Mouse (Mus musculus) heart, postnatal 36 days (tissue): ENCODE measurements around the gene Narfl. TPM values are rescaled to one million over a fixed set of nuclear protein-coding genes. Genes with fewer than 3 reads are reported as not detected.
"Not testable (repeated sequence)": the region's sequence is repeated elsewhere in the genome, so short reads cannot be mapped to it uniquely, and the experiment has no call there.

ENCODE experiments used
- DNase-seq, 2 experiments: peaks; one replicate each; pipeline ENCODE4 v3.0.0; 2021 to 2022
- intact Hi-C: fragments of 180-260 bp; cut with DNase I; formaldehyde crosslinking; loops from one replicate; pipeline ENCODE4 v1.15.1; 2025
- total RNA-seq, 2 experiments: library from RNA; stranded (reverse); gene quantifications; 2 replicates each; pipeline ENCODE4 v1.2.3; 2021

The Narfl gene
- total RNA-seq = 10 to 100 TPM; 40.9 to 44.8 TPM

DNA sequence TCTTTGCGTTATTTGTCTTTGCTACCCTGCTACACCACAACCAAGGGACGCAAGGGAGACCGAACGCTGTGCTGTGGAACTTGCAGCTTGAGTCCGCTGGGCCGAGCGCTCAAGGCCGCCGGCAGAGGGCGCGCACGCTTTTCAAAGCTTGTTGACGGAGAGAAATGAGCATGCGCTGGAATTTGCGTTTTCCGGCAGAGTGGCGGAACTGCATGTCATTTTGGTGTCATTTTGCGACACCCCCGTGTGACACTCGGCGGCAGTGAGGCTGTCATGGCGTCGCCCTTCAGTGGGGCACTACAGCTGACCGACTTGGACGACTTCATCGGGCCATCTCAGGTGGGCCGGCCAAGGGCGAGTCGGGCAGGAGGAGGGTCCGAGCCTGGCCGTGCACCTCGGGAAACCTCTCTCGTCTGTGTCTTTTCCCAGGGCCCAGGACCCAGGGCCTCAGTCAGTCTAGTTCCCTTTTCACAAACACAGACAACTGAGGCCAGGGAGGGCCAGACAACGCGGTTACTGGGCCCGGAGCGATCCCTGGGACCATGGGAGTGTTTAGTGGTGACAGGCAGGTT is at the start of gene Narfl:
Gene Narfl (plus strand): TSS at position 228 of the 572 bp plus-strand sequence.
- peak; percentile 98 to 99 for DNase-seq
- intact Hi-C loops = loop anchor here (1.0 to 2.0 kb wide), 3 partner anchors 19 to 28 kb away; partner anchors contain the start of gene Fam173a

DNA sequence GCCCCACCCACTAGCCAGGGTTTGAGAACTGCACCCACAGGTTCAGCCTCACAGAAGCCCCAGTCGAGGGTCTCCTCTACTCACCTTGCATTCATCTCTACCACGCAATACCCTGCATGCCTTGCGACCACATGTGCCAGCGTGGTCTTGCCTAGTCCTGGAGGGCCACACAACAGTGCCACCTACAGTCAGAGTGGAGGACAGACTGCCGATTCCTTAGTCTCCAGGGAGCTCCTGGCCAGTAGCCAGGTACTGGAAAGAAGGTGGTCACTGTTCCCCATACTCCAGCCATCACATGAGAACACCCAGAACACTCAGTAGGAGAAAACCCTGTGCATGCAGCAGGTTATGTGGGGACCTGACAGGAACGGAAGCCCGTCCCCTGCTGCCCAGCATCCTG is 49.7 kb upstream of the Narfl start:
- intact Hi-C loops = no loop called here
- no peak for DNase-seq

DNA sequence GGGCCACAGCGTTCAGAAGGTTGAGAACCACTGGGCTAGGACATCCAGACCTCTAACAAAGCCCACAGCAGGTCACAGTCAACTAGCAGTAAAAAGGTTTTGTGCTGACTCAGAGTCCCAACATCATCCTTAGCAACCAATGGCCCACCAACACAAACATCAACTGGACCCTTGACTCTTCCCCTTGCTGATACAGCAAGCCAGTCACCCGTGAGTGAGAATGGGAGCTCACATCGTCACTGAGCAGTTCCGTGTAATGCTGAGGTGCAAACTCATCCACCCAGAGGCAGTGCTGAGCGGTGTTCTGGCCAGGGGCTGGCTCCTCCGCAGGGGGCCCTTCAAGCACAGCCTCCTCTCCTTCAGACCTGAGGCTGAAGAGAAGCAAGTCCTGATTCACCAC is 48.3 kb upstream of the Narfl start:
- no peak for DNase-seq
- intact Hi-C loops = no loop called here

DNA sequence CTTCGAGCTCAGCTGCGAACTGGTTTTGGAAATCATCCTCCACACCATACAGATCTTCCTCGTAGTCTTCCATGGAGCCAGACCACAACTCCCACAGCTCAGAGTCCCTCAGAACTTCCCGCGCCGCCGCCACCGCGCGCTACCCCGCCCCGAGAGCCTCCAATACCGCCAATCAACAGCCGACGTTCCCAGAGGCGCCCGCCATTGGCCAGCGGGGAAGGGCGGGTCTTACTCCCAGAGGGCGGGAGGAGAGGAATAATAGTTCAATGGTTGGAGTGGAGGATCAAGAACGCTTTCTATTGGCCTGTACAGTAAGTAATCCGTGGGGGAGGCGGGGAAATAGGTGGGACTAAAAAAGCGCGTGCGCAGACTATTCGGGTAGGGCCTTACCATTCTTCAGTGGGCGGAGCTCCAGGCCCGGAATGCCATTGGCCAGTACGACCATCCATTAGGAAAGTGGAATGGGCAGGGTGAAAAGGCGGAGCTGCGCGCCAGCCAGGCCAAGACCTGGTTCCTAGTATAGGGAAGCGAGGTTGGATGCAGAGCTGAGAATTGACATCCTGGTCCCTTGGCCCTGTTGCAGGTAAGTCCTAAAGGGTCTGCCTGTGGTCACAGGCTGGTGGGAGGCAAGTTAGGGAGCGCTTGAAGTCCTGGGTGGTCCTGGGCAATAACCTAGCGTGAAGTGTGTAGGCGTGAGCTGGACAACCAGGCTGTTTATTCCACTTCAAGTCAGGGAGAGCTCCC is 46.1 kb upstream of the Narfl start, which contains the start of the genes Chtf18 and Rpusd1:
Gene Chtf18 (minus strand): TSS at position 155 of the 744 bp plus-strand sequence.
Gene Rpusd1 (plus strand): TSS at position 406 of the 744 bp plus-strand sequence.
- peak; percentile 97 to 98 for DNase-seq
- intact Hi-C loops = no loop called here

DNA sequence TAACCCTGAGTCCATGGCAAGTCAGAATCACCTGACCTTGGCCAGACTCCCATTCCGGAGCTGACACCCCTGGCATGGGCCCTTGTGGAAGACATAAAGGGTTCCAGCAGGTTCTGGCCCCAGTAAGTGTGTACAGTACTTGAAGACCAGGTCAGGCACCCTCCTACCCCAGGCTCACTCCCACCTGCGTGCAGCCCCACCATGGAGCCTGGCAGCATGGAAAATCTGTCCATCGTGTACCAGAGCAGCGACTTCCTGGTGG is 45.6 kb upstream of the Narfl start:
- no peak for DNase-seq
- intact Hi-C loops = no loop called here

DNA sequence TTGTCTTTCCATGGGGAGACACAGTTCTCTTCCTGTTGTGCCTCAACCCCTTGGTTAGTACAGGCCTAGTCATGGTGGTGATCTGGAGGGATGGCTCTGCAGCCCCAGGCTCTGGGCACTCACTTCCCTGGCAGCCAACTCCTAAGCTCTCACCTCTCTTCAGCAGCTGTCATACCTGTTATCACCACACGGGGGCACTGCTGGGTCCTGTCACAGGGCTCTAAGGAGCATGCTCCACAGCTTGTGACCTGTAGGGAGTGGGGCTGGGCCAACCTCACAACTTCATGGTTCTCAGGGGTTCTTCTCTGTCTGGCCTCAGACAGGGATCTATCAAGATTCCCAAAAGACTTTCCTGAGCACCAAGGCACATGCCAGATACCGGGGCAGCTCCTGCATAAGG is 41.5 kb upstream of the Narfl start:
- intact Hi-C loops = loop anchor here (2.0 kb wide), 1 partner anchor 69 kb away; no protein-coding TSS in a partner anchor
- peak; percentile 79 to 88 for DNase-seq

DNA sequence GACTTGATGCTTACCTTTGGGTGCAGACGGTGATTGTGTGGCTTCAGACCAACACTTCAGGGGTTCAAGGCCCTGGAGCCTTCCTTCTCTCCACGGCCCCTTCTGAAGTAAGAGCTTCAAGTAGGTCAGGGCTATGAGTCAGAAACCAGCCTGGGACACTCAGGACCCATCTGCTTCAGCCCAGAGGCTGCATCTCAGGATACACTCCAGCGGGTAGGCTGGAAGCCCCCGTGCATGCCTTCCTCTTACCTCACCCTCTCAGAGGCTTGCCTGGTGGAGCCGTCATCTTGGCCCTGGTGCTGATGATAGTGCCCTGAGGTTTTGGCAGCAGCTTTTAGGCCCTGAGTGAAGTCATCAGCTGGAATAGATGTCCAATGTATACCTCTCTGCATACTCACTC is 38.3 kb upstream of the Narfl start:
- intact Hi-C loops = no loop called here
- DNase-seq = no peak

DNA sequence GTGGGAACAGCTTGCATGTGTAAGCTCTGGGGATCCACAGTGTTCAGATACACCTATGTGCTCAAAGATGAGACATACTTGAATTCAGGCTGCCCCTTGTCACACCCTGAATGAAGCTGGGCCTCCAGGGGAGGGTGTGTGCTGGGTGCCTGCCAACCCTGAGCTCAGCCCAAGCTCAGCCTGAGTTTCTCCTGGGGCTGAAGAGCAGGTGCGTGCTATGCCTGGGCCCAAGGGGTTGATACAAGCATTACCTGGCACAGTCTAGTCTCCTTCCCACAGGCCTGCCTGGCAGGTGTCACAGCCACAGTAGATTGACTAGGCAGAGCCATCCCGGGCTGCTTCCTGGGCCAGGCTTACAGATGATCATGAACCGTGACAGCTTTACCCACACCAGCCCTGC is 37.8 kb upstream of the Narfl start, which contains the start of gene Mslnl:
Gene Mslnl (plus strand): TSS at position 298 of the 400 bp plus-strand sequence.
- intact Hi-C loops = no loop called here
- DNase-seq = no peak

DNA sequence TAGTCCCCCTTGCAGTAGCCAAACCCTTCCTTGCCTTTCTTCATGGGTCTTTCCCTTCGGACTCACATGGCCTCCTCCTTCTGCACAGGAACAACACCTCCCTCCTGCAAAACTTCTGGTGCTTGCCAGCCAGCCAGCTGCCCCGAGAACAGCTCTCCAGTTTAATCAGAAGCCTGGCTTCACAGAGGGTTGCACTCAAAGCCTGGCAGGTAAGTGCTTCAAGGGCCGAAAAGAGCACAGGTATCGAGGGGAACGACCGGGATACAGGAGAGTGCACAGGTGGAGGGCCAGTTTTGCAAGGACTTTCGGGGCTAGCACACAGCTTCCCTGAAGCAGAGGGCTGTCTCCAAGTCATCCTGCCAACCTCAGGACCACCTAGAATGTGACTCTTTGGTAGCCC is 34.7 kb upstream of the Narfl start:
- intact Hi-C loops = no loop called here
- no peak for DNase-seq

DNA sequence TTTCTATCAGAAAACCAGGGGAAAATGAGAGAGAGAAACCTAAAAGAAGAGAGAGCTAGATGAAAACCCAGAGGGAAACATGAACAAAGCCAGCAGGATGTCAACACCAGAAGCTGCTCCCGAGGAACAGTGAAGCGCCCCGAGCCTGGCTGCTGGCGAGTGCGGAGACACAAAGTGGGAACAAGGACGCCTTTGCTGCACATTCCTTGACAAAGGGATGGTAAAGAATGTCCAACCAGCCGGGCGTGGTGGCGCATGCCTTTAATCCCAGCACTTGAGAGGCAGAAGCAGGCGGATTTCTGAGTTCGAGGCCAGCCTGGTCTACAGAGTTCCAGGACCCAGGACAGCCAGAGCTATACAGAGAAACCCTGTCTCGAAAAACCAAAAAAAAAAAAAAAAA is 32.1 kb upstream of the Narfl start:
- intact Hi-C loops, DNase-seq: not testable (repeated sequence)

DNA sequence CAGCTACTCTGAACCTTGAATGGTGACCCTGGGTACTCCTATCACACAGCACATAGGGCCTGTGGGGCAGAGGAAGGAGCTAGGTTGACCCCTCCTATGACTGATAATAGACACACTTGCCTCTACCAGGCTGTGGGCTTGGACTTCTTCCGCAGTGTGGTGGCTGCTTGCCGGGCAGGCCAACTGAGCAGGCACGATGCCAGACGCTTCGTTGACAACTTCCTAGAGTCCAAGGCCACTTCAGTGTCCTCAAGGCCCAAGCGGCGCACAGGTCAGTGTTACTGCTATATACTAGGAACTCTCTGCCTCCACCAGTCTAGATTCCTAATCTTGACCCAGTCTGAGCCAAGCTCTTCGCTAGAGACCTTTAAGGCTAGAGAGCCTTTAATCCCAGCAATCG is 29.7 kb upstream of the Narfl start:
- intact Hi-C loops = no loop called here

DNA sequence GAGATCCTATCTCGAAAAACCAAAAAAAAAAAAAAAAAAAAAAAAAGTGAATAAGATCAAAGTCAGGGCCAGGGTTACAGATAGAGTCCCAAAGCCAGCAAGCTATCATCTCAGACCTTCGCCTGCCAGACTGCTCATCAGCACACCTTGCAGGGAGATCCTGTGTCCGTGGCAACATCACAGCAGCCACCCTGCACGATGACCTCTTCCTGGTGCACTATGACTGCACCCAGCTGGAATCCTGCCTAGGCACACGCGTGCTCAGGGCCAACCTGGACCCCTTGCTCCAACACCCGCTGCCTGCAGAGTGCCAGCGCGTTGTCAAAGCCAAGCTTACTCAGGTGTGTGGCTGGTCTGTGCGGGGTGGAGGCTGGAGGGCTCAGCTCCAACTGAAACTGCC is 29.3 kb upstream of the Narfl start:
- no peak for DNase-seq
- intact Hi-C loops = no loop called here

More for the DNA sequence above, 29.7 kb upstream of the Narfl start:
- DNase-seq = no peak

DNA sequence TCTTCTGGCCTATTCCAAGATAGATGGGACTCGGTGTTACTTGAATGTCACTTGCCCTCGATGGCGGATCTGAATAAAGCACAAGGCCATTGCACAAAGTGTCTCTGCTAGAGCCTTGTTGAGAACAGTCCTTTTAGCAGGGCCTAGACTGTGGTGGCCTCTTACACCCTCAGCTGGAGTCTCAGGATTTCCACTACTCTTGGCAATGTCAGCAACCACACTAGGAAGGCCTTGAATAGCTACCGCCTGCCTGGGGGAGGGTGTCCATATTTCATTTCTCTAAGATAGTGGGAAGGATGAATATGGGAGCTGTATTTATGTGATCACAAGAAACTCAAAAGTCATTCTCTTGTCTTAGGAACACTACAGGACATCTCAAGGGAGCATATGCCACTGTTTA is 25.3 kb upstream of the Narfl start:
- no peak for DNase-seq
- intact Hi-C loops = no loop called here

DNA sequence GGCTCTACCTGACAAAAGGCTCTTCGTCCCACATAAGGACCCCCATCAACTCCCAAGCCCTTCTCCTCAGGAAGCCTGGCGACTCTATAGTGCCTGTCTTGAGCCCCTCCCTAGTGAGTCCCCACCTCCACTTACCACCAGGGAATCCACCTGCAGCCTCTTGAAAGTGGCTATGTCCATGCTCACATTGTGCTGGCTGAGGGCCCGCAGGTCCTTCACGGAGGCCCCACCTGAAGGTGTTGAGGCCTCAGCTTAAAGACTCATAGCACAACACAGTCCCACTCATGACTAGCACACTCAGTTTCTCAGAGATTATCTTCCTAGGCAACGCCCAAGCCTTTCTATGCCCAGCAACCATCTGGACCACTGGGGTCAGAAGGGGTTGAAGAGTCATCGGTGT is 24.3 kb upstream of the Narfl start:
- DNase-seq = no peak
- intact Hi-C loops = no loop called here

DNA sequence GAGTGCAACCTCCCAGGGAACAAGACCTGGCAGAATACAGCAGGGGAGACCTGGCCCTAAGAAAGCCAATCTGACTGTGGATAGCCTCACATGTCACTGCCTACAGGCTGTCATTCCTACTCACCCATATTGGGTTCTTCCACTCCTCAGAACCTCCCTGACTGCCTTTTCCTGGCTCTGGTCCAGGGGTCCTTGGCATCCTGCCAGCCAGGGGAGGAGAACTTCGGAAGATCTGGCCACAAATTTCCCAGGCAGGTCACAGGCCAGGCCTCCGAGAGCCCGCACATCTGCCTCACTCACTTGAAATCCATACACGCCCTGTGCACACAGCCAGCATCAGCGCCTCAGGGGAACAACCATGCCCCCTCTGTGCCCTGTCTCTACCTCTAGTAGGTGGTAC is 22.1 kb upstream of the Narfl start:
- DNase-seq = peak in 1 of 2 experiments; percentile 47
- intact Hi-C loops = no loop called here

DNA sequence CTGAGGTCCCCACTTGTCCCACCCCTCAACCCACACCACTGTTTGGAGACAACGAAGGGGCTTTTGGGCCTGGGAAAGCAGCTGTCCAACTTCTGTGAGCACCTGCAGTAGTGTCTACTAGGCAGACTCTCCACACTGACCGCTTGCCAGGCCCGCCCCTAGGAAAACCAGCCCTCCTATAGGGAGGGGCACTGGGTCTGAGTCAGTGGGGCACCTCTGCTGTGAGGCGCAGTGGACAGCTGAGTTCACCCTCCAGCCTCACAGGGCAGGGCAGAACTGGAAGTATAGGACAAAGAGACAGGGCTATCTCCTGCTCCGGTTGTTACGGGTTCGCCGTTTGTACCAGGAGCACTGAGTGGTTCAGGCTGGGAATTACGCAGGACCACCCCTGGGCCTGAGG is 19.3 kb upstream of the Narfl start, which contains the start of gene Msln:
Gene Msln (minus strand): TSS at position 138 of the 400 bp plus-strand sequence.
- no peak for DNase-seq
- intact Hi-C loops = no loop called here

DNA sequence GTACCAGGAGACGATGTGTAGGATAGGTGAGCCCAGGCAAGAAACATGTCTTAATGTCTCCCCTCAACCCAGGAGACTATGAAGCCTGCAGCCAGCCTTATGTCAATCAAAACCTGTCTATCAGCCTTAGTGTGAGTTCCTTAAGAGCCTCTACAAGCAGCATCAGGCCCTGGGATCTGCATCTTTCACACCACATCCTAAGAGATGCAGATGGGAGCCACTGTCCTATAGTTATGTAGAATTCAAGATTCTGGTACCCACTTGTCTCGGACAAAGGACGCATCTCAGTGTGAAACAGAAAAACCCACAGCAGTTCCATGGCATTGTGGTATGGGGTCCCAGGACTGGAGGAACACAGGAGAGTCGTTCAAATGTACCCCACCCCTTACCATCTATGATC is 18.5 kb upstream of the Narfl start:
- no peak for DNase-seq
- intact Hi-C loops = no loop called here

DNA sequence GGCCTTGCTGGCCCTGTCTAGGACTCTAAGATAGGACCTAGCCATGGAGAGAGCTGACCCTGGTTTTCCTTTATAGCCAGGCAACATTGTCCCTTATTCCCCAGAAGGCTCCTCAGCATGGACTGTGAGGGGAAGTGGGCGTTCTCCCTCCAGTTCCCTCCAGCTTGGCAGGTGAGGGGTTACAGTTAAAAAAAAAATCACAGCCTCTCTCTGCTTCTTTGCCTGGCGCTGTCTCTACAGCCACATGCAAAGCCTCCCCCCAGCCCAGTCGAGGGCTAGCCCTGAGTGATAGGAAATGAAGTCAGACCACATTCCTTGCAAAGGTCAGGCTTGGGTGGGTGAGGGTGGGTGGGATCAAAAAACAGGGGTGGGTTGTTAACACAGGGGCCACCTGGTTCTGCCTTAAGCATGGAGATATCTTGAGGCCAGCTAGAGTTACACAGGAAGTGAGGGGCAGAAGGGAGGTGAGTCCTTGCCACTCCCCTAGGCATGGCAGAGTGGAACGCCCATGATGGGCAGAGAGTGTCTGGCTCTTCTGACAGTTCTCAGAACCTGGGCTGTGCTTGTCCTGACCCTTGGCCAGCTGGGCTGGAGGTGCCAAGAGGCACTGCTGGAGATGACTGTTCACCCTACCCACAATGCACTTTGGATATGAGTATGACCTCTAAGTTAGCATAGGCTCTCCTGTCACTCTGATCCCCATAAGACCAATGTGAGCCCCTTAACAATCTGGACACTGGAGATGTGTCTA is 17.8 kb upstream of the Narfl start:
- intact Hi-C loops = no loop called here

DNA sequence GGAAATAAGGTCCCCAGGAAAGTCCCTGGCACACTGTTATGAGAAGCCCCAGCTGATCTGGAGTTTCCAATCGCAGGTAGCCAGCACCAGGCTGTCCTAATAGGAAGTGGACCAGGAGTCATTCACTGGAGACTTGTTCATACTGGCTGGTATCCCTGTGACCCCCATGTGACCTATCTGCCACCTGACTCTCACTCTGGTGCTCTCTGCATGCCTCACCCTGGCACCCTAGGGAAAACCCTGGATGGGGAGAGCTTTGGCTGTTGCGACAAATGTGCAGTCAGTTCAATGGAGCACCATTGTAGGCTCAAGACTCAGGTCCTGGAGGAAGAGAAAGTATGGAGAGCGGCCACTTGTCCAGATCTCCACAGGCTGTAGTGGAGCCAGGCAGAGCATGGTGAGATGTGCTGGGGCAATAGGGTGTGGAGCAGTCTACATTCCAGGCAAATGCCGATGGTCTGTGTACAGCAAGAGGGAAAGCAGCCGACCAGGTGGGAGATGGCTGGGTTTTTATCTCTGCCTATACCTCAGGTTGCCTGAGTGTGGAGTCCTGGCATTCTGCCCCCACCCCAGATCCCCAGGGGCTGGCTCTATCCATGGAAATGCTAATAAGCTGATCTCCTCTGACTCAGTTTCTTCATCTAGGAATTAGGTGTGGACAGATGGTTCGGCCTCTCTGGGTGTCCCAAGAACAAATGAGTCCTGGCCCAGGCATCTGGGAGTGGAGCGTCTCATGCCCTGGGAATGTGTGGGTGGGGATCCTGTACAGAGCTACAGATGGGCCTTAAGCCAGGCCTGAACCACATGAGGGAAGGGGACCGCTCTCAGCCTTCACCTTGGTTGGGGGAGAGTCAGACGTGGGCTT is 17.0 kb upstream of the Narfl start:
- DNase-seq = no peak
- intact Hi-C loops = no loop called here

More for the DNA sequence above, 17.8 kb upstream of the Narfl start:
- no peak for DNase-seq

DNA sequence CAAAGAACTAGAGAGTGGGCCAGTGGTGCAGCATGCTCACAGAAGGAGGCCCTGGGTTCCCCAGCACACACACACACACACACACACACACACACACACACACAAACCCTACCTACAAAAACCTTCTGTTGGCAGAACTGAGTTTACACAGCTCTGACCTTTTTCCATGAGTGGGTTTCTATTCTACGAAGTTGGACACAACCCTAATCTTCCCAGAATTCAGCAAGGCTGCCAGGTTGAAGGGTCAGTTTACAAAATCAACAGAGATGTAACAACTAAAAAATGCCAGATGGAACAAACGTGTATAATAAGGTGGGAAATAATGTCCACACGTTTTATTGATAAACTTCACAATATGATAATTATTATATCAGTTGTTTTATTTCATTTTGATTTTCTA is 15.9 kb upstream of the Narfl start:
- intact Hi-C loops = no loop called here
- no peak for DNase-seq

DNA sequence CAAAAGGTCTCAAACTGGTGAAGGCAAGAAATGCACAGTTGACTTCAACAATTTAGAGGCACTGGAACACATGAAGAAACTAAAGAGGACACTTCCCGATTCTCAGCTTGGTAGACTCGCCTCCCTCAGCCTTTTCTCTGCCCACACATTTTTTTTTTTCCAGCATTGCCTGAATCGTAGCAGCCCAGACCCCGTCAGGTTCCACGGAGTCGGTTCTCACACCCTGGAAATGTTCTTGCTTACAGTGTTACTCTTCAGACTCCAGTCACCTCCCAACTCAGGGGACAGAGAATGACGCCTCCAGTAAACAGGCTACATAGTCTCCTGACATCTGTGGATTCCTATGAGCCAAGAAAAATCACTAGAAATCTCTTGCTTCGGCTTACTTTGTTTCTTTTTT is 13.4 kb upstream of the Narfl start:
- no peak for DNase-seq
- intact Hi-C loops = no loop called here
